Comparison of ENCODE assay signal across 31 mouse cellular contexts in genomic region chrX:93650738-93651137, GRCm38 (mm10).
"Had no signal": no experiment of that assay in that cellular context is flagged by ENCODE, and none has a peak within 500 bp of the region (broad histone marks: within the 10 kb centered on the region; RNA-seq: fewer than 3 reads in every experiment).

No protein-coding gene starts in this region.

- DNase-seq: heart, postnatal 10 days; heart, postnatal 14 days; heart, postnatal 36 days; heart, postnatal 4 days; kidney, adult 11 months; kidney, adult 18-20 months; kidney, adult 2 months; kidney, adult 8-10 months; kidney, adult 9 months; kidney, postnatal 10 days; kidney, postnatal 14 days; kidney, postnatal 25 days; kidney, postnatal 36 days; kidney, postnatal 4 days; layer of hippocampus, adult 9-11 months; layer of hippocampus, postnatal 36 days had no signal

- H3K27ac ChIP-seq: heart, embryonic 10.5 days; heart, embryonic 13.5 days; heart, embryonic 15.5 days; hindbrain, embryonic 10.5 days; hindbrain, embryonic 12.5 days; hindbrain, embryonic 13.5 days; hindbrain, embryonic 14.5 days; hindbrain, embryonic 15.5 days; hindbrain, postnatal 0 days; intestine, embryonic 15.5 days; kidney, embryonic 15.5 days; kidney, postnatal 0 days; layer of hippocampus, adult 2 months; left cerebral cortex, adult 2 months had no signal

- H3K27me3 ChIP-seq: heart, embryonic 12.5 days; heart, embryonic 13.5 days; heart, embryonic 15.5 days; hindbrain, embryonic 12.5 days; hindbrain, embryonic 13.5 days; hindbrain, embryonic 15.5 days; intestine, embryonic 15.5 days had no signal

- H3K36me3 ChIP-seq: heart, embryonic 10.5 days; heart, embryonic 12.5 days; heart, embryonic 13.5 days; heart, embryonic 15.5 days; hindbrain, embryonic 10.5 days; hindbrain, embryonic 12.5 days; hindbrain, embryonic 13.5 days; hindbrain, embryonic 15.5 days; intestine, embryonic 15.5 days; kidney, embryonic 15.5 days had no signal

- H3K4me3 ChIP-seq: heart, embryonic 10.5 days; heart, embryonic 12.5 days; heart, embryonic 13.5 days; heart, embryonic 15.5 days; hindbrain, embryonic 10.5 days; hindbrain, embryonic 12.5 days; hindbrain, embryonic 13.5 days; hindbrain, embryonic 15.5 days; intestine, embryonic 15.5 days; kidney, embryonic 15.5 days; layer of hippocampus, adult 2 months; left cerebral cortex, adult 2 months had no signal

- H3K9ac ChIP-seq: heart, embryonic 12.5 days; heart, embryonic 13.5 days; heart, embryonic 15.5 days; hindbrain, embryonic 12.5 days; hindbrain, embryonic 13.5 days; hindbrain, embryonic 14.5 days; hindbrain, embryonic 15.5 days; intestine, embryonic 15.5 days; kidney, embryonic 15.5 days had no signal

- H3K4me1 ChIP-seq: heart, embryonic 10.5 days; heart, embryonic 13.5 days; heart, embryonic 15.5 days; hindbrain, embryonic 12.5 days; hindbrain, embryonic 13.5 days; hindbrain, embryonic 15.5 days; intestine, embryonic 15.5 days; kidney, embryonic 15.5 days had no signal

- H3K9me3 ChIP-seq: heart, embryonic 10.5 days; heart, embryonic 12.5 days; heart, embryonic 13.5 days; heart, embryonic 15.5 days; hindbrain, embryonic 10.5 days; hindbrain, embryonic 12.5 days; hindbrain, embryonic 13.5 days; hindbrain, embryonic 15.5 days; intestine, embryonic 15.5 days; kidney, embryonic 15.5 days had no signal
